Mouse (Mus musculus) cerebellum, adult 2 months (tissue): ENCODE data around the gene Spats1.

Source experiments
- CTCF ChIP-seq: fragments of 200-500 bp; IDR thresholded peaks from 2 replicates; pipeline ENCODE4 v1.5.1; 2011; ENCODE audit warnings: low read depth, mild to moderate bottlenecking, control low read depth, low read length, moderate library complexity, borderline replicate concordance; ENCODE audit not compliant: insufficient read depth
- POLR2A ChIP-seq: fragments of 200-500 bp; IDR thresholded peaks from 2 replicates; pipeline ENCODE4 v1.6.1; 2011; ENCODE audit warnings: low read length, control low read depth, borderline replicate concordance; ENCODE audit not compliant: insufficient read depth

- TF ChIP-seq CTCF (no peak), POLR2A (no peak)
These were observed 29.3 kb downstream of the Spats1 start for GRCm38 (mm10) chr17:45445923-45446322.
